Mouse (Mus musculus) midbrain, embryonic 11.5 days (tissue): ENCODE measurements around the gene Cald1. TPM values are rescaled to one million over a fixed set of nuclear protein-coding genes. Genes with fewer than 3 reads are reported as not detected.

ENCODE experiments used
- ATAC-seq: fragments of 200-750 bp; cut with Nextera tagmentation; 2 replicates; pipeline ENCODE4 v1.8.0; 2017; ENCODE audit warnings: moderate TSS enrichment, moderate library complexity; ENCODE audit not compliant: low FRiP score
- DNase-seq: peaks from one replicate; pipeline ENCODE4 v3.0.0; 2015; ENCODE audit warnings: low spot score; ENCODE audit errors: missing footprints
- H3K27ac ChIP-seq: fragments of 300-500 bp; sonication (generic); 2 replicates; pipeline ENCODE4 v1.5.1; 2014; ENCODE audit warnings: low read depth, low read length
- H3K27me3 ChIP-seq: fragments of 300-500 bp; sonication (generic); 2 replicates; pipeline ENCODE4 v1.6.1; 2014; ENCODE audit warnings: mild to moderate bottlenecking, low read length, moderate library complexity, mixed read lengths; ENCODE audit not compliant: control insufficient read depth, insufficient read depth
- H3K36me3 ChIP-seq: fragments of 300-500 bp; sonication (generic); 2 replicates; pipeline ENCODE4 v1.6.1; 2014; ENCODE audit warnings: mild to moderate bottlenecking, low read length, moderate library complexity, mixed read lengths; ENCODE audit not compliant: control insufficient read depth, insufficient read depth
- H3K4me1 ChIP-seq: fragments of 300-500 bp; sonication (generic); 2 replicates; pipeline ENCODE4 v1.6.1; 2014; ENCODE audit warnings: low read length; ENCODE audit not compliant: control insufficient read depth, insufficient read depth
- H3K4me2 ChIP-seq: fragments of 300-500 bp; sonication (generic); 2 replicates; pipeline ENCODE4 v1.6.1; 2014; ENCODE audit warnings: mild to moderate bottlenecking, moderate library complexity
- H3K4me3 ChIP-seq: fragments of 300-500 bp; sonication (generic); 2 replicates; pipeline ENCODE4 v1.5.1; 2014; ENCODE audit warnings: low read depth, low read length
- H3K9ac ChIP-seq: fragments of 300-500 bp; sonication (generic); 2 replicates; pipeline ENCODE4 v1.6.1; 2014; ENCODE audit warnings: low read length
- H3K9me3 ChIP-seq: fragments of 300-500 bp; sonication (generic); 2 replicates; pipeline ENCODE4 v1.6.1; 2016; ENCODE audit warnings: low read length; ENCODE audit not compliant: control insufficient read depth
- WGBS: fragments of 180-500 bp; shearing (Covaris S2); extraction: QIAGEN DNeasy Blood & Tissue Kit; methylation state at CpG from one replicate; pipeline ENCODE4 v1.1.7; 2014; 5-methylcytosine and 5-hydroxymethylcytosine counted together
- polyA plus RNA-seq: library from polyadenylated mRNA; unstranded; fragments of >200 nt; fragmentation: Nextera tagmentation; extraction: Ambion mirVana; gene quantifications from 2 replicates; pipeline ENCODE4 v1.2.1, GENCODE M21; 2014

The Cald1 gene
- polyA plus RNA-seq, 1 experiment from 2014 or later, result 134 TPM

DNA sequence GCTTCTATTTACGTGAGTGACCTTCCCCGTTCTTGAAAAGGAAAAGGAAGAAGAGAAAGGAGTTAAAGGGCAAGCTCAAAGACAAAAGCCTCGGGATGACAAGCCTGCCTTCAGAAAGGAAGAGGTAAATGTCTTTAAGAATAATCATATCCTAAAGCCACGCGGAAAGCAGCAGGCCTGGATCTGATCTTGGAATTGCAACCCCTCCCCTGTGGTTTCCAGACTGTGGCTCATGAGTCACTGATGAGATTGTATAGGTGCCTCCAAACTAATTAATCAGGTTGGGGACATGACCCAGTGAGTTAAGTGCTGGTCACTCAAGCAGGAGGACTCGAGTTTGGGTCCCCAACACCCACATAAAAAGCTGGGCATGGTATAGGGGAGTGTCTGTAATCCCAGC is 149.5 kb downstream of the Cald1 start:
- Histone ChIP-seq H3K27me3 (no peaks in the 10 kb centered on the region), H3K27ac (no peak overlapping the region), H3K4me1 (no peaks in the 10 kb centered on the region), H3K36me3 (no peaks in the 10 kb centered on the region), H3K4me2 (no peak overlapping the region), H3K4me3 (no peak overlapping the region), H3K9me3 (no peaks in the 10 kb centered on the region), H3K9ac (no peak overlapping the region)
- WGBS, result 75% methylated on average over 6 of the region's 6 CpGs
- DNase-seq (no peak), ATAC-seq (no peak)

GRCm38 (mm10) chr6:34748566-34748965 is 150.3 kb downstream of the Cald1 start:
- H3K9ac ChIP-seq, result no peak overlapping the region
- H3K9me3 ChIP-seq, result no peaks in the 10 kb centered on the region
- ATAC-seq, result no peak
- H3K4me3 ChIP-seq, result no peak overlapping the region
- no peaks in the 10 kb centered on the region for H3K27me3 ChIP-seq
- H3K4me1 ChIP-seq, result no peaks in the 10 kb centered on the region
- no peak for DNase-seq
- 85% methylated on average over 11 of the region's 11 CpGs for WGBS
- H3K36me3 ChIP-seq, result no peaks in the 10 kb centered on the region
- no peak overlapping the region for H3K27ac ChIP-seq
- no peak overlapping the region for H3K4me2 ChIP-seq

DNA sequence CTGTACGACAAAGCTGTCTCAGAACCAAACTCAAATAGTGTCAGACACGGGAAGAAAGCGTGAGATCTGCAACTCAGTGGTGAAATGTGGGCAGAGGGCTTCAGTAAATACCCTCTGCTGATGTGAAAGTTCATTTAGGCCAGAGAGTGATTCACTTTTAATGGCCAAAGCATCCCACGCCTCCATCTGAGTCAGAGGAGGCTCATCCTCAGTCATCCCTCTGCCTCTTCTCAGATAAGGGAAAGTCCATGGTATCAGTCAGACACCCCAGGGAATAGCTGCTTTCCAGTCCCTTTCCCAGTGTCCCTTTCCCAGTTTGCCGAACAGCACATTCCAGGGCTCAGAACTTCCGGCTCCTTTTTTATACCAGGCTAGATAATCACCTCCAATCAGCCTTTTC is 151.2 kb downstream of the Cald1 start:
- Histone ChIP-seq H3K4me1 (no peaks in the 10 kb centered on the region), H3K9me3 (no peaks in the 10 kb centered on the region), H3K27ac (no peak overlapping the region), H3K9ac (no peak overlapping the region), H3K4me3 (no peak overlapping the region), H3K27me3 (no peaks in the 10 kb centered on the region), H3K36me3 (no peaks in the 10 kb centered on the region), H3K4me2 (no peak overlapping the region)
- ATAC-seq, result no peak
- WGBS, result 84% methylated on average over 6 of the region's 6 CpGs
- DNase-seq, result no peak

- Histone ChIP-seq H3K4me3 (no peak overlapping the region), H3K27me3 (no peaks in the 10 kb centered on the region), H3K36me3 (no peaks in the 10 kb centered on the region), H3K4me2 (no peak overlapping the region), H3K9ac (no peak overlapping the region), H3K27ac (no peak overlapping the region), H3K4me1 (no peaks in the 10 kb centered on the region), H3K9me3 (no peaks in the 10 kb centered on the region)
- 78% methylated on average over 7 of the region's 7 CpGs for whole genome bisulfite sequencing
- ATAC-seq, result no peak
- DNase-seq, result no peak
Measured at GRCm38 (mm10) chr6:34750487-34751120, 152.3 kb downstream of the Cald1 start.

DNA sequence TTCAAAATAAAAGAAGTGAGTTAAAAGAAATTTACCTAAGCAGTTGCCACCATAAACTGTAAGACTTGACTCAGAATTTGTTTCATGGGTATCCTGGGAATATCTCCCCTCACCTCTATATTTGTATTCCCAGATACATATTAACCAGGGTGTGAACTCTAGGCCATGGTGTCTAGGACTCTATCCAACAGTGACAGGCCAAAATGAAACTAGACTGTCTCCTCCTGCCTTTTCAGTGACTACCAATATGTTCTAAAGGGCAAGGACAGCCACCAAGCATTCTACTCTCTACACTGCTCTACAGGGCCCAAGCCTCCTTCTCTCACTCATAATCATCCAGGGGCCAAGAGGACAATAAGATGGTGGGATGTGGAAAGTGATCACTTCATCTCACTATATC is 153.3 kb downstream of the Cald1 start:
- no peak for DNase-seq
- Histone ChIP-seq H3K27ac (no peak overlapping the region), H3K4me1 (no peaks in the 10 kb centered on the region), H3K9ac (no peak overlapping the region), H3K4me2 (no peak overlapping the region), H3K9me3 (no peaks in the 10 kb centered on the region), H3K4me3 (no peak overlapping the region), H3K36me3 (no peaks in the 10 kb centered on the region), H3K27me3 (no peaks in the 10 kb centered on the region)
- ATAC-seq, result no peak

GRCm38 (mm10) chr6:34754448-34754847 is 156.1 kb downstream of the Cald1 start:
- Histone ChIP-seq H3K9ac (no peak overlapping the region), H3K27ac (no peak overlapping the region), H3K4me1 (no peaks in the 10 kb centered on the region), H3K9me3 (no peaks in the 10 kb centered on the region), H3K4me3 (no peak overlapping the region), H3K36me3 (no peaks in the 10 kb centered on the region), H3K27me3 (no peaks in the 10 kb centered on the region), H3K4me2 (no peak overlapping the region)
- ATAC-seq (0 out of 2 replicates have a peak, but pooled peaks have one; percentile 33), DNase-seq (peak; percentile 89)
- 43% methylated on average over 5 of the region's 5 CpGs for WGBS

DNA sequence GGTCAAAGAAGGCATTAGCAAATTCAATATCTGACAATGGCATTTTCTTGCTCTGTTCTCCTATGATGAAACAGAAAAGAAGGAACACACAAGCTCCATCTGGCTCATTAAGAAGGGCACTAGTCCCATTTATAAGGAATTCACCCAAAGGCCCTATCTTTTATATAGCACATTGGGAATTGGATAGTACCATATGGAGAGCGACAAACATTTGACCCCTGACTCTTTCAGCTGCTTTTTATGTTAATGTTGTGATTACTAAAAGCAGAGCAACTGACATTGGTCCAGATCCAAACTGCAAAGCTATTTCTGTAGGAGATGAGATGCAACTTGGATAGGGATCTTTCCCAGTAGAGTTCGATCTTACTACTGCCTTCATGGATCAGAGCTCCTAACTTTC is 160.0 kb downstream of the Cald1 start:
- no peak overlapping the region for H3K4me2 ChIP-seq
- whole genome bisulfite sequencing, result 91% methylated on average over 2 of the region's 2 CpGs
- no peaks in the 10 kb centered on the region for H3K36me3 ChIP-seq
- DNase-seq (no peak), ATAC-seq (no peak)
- H3K9ac ChIP-seq, result no peak overlapping the region
- H3K27me3 ChIP-seq, result no peaks in the 10 kb centered on the region
- H3K4me1 ChIP-seq, result no peaks in the 10 kb centered on the region
- no peak overlapping the region for H3K4me3 ChIP-seq
- no peak overlapping the region for H3K27ac ChIP-seq
- H3K9me3 ChIP-seq, result no peaks in the 10 kb centered on the region

- ATAC-seq (no peak), DNase-seq (peak; percentile 89)
- H3K9me3 ChIP-seq, result no peaks in the 10 kb centered on the region
- no peak overlapping the region for H3K4me2 ChIP-seq
- no peak overlapping the region for H3K27ac ChIP-seq
- H3K27me3 ChIP-seq, result no peaks in the 10 kb centered on the region
- H3K9ac ChIP-seq, result no peak overlapping the region
- no peaks in the 10 kb centered on the region for H3K36me3 ChIP-seq
- H3K4me3 ChIP-seq, result no peak overlapping the region
- no peaks in the 10 kb centered on the region for H3K4me1 ChIP-seq
- 43% methylated on average over 4 of the region's 4 CpGs for WGBS
Measured at GRCm38 (mm10) chr6:34760023-34760422, 161.7 kb downstream of the Cald1 start.

DNA sequence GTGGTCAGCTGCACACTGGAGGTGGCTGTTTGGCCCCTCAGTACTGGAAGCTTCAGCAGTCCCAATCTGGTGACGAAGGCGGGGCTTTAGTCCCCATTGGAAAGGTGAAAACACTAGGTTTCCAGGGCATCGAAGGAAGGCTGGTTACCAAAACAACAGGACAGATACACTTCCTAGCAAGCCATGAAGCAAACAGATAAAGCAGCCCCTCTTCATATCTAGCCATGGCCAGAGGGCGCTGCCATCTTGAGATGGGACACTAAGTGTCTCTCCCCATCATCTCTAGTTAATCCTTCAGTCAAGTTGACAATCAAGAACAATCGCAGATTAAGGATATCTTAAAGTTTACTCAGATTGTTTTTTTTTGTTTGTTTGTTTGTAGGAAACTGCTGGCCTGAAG is 167.4 kb downstream of the Cald1 start:
- 92% methylated on average over 5 of the region's 5 CpGs for WGBS
- Histone ChIP-seq H3K4me3 (no peak overlapping the region), H3K27me3 (no peaks in the 10 kb centered on the region), H3K4me1 (no peaks in the 10 kb centered on the region), H3K36me3 (no peaks in the 10 kb centered on the region), H3K4me2 (no peak overlapping the region), H3K9me3 (no peaks in the 10 kb centered on the region), H3K9ac (no peak overlapping the region), H3K27ac (no peak overlapping the region)
- no peak for DNase-seq
- ATAC-seq, result no peak
